20 mouse cellular contexts compared by ENCODE assay signal in the genomic region with DNA sequence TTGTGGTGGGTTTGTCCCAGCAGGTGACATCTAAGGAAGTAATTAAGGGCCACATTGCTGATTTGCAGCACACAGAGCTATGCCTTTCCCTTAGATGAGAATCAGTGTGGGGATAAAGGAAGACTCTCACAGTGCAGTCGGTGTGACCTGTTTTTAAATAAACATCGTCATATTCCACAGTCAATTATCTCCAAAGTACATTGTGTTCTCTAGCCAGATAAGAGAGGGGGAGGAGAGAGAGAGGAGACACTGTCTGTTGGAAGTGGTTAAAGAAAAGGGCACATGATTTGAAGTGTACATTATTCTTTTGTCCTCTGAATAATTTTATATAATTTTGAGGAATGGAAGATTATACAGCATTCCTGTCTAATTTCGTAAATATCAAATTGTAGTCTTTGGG.
"Had no signal": no experiment of that assay in that cellular context is flagged by ENCODE, and none has a peak within 500 bp of the region (broad histone marks: within the 10 kb centered on the region; RNA-seq: fewer than 3 reads in every experiment).

No protein-coding gene starts in this region.

- H3K27ac ChIP-seq: liver, embryonic 13.5 days; liver, embryonic 15.5 days; lung, embryonic 15.5 days; midbrain, embryonic 10.5 days; midbrain, embryonic 12.5 days; neural tube, embryonic 13.5 days; neural tube, embryonic 15.5 days had no signal

- ATAC-seq: midbrain, embryonic 16.5 days had no signal

- DNase-seq: liver, embryonic 13.5 days; lung, adult 2 months; lung, postnatal 10 days; lung, postnatal 4 days; midbrain, embryonic 14.5 days; right cerebral cortex, adult 18-20 months; right cerebral cortex, postnatal 25 days; right cerebral cortex, postnatal 4 days; spleen, adult 18-20 months; thymus, adult 18-20 months; thymus, postnatal 14 days; thymus, postnatal 36 days had no signal

- H3K4me2 ChIP-seq: liver, embryonic 13.5 days; liver, embryonic 15.5 days; lung, embryonic 15.5 days; midbrain, embryonic 12.5 days; neural tube, embryonic 13.5 days; neural tube, embryonic 15.5 days had no signal

- H3K36me3 ChIP-seq: liver, embryonic 13.5 days; liver, embryonic 15.5 days; lung, embryonic 15.5 days; midbrain, embryonic 10.5 days; midbrain, embryonic 12.5 days; neural tube, embryonic 13.5 days; neural tube, embryonic 15.5 days had no signal

- H3K4me1 ChIP-seq: liver, embryonic 13.5 days; liver, embryonic 15.5 days; lung, embryonic 15.5 days; midbrain, embryonic 10.5 days; midbrain, embryonic 12.5 days; neural tube, embryonic 15.5 days had no signal

- H3K4me3 ChIP-seq: liver, embryonic 13.5 days; liver, embryonic 15.5 days; lung, embryonic 15.5 days; midbrain, embryonic 10.5 days; midbrain, embryonic 12.5 days; myocyte; neural tube, embryonic 13.5 days; neural tube, embryonic 15.5 days had no signal

- H3K9ac ChIP-seq: liver, embryonic 13.5 days; liver, embryonic 15.5 days; lung, embryonic 15.5 days; midbrain, embryonic 12.5 days; neural tube, embryonic 13.5 days; neural tube, embryonic 15.5 days had no signal

- H3K27me3 ChIP-seq: liver, embryonic 13.5 days; liver, embryonic 15.5 days; lung, embryonic 15.5 days; midbrain, embryonic 12.5 days; neural tube, embryonic 13.5 days; neural tube, embryonic 15.5 days had no signal

- H3K9me3 ChIP-seq: liver, embryonic 13.5 days; liver, embryonic 15.5 days; lung, embryonic 15.5 days; midbrain, embryonic 10.5 days; midbrain, embryonic 12.5 days; neural tube, embryonic 13.5 days; neural tube, embryonic 15.5 days had no signal
